Mouse (Mus musculus): Measurements from ENCODE around the gene Slc22a5.
"Not testable (repeated sequence)": the region's sequence is repeated elsewhere in the genome, so short reads cannot be mapped to it uniquely, and the experiment has no call there.

Gene Slc22a5

GRCm38 (mm10) chr11:53891505-53892451 is at the start of gene Slc22a5:
TSS of gene Slc22a5 (minus strand) at chr11:53891660.
- DNase-seq (ENCODE audit: low spot score), result peak; percentile 100

- not testable (repeated sequence) for DNase-seq (ENCODE audit: low spot score)
Measured at GRCm38 (mm10) chr11:53931944-53932318, 40.5 kb upstream of the Slc22a5 start.

GRCm38 (mm10) chr11:53931091-53931943 is 39.9 kb upstream of the Slc22a5 start:
- DNase-seq (ENCODE audit: low spot score), result peak; percentile 41

GRCm38 (mm10) chr11:53929741-53930140 is 38.3 kb upstream of the Slc22a5 start:
- DNase-seq (ENCODE audit: low spot score), result no peak

DNA sequence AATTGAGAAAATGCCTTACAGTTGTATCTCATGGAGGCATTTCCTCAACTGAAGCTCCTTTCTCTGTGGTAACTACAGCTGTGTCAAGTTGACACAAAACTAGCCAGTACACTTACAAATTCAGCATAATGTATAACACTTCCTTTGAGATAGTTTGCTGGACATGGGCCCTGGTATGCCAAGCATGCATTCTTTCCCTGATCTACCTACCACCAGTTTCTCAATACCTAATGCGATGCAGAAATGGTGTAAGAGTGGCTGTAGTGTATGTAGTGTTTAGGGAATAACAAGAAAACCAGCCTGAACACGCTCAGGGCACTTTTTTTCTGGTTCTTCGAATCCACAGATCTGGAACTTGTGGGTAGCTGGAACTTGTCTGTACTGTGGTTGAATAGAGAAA is 37.1 kb upstream of the Slc22a5 start:
- no peak for DNase-seq (ENCODE audit: low spot score)

GRCm38 (mm10) chr11:53926303-53926702 is 34.8 kb upstream of the Slc22a5 start:
- DNase-seq (ENCODE audit: low spot score), result no peak

- no peak for DNase-seq (ENCODE audit: low spot score)
Measured at GRCm38 (mm10) chr11:53918851-53919250, 27.4 kb upstream of the Slc22a5 start.

GRCm38 (mm10) chr11:53911011-53911410 is 19.6 kb upstream of the Slc22a5 start:
- no peak for DNase-seq (ENCODE audit: low spot score)

- no peak for DNase-seq (ENCODE audit: low spot score)
Measured at GRCm38 (mm10) chr11:53908686-53909085, 17.2 kb upstream of the Slc22a5 start.

GRCm38 (mm10) chr11:53904534-53904925 is 13.1 kb upstream of the Slc22a5 start:
- no peak for DNase-seq (ENCODE audit: low spot score)

DNA sequence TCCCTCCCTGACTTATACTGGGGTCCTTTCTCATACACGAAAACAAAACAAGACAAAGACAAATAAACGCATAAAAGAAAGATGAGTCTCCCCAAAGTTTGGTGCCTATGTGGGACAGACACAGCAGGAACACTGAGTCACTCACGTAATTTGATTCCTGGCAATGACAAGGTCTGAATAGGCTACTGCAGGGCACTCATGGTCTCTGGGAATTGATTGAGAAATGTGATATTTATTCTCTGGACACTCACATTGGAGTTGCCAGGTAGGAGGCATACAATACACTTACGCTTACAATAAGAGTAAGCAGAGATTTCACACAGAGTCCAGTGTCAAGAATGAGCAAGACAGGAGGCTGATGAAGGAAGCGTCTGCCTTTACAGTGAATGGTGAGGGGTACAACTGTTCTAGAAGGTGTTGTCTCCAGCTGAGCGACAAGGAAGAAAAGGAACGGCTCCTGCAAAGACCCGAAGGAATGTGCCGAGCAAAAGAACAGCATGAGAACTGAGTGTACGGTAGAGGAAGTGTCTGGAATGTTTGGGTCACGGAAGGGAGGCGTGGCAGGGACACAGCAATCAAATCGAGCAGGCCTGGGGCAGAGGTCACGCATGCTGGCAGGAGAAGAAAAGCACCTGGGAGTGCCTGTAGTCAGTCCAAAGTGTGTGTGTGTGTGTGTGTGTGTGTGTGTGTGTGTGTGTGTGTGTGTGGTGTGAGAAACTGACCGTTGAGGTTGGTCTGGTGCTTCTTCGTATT is 12.5 kb upstream of the Slc22a5 start:
- peak; percentile 64 for DNase-seq (ENCODE audit: low spot score)

DNA sequence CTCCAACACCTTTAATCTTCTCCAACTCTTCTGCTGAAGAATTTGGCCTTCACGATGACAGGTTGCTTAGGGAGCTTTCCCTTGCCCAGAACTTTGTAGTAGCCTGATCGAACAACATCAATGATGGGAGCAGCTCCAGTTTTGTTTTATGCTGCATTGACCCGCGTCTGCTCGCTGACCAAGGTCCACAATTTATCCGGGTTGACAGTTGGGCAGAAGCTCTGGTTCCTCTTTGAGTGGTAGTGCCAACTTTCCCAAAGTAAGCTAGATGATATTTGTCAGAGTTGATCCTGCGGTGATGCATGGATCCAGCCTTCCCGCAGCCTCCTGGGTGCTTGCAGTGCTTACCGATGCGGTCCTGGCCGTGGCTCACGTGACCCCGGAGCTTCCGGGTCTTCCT is 11.3 kb upstream of the Slc22a5 start:
- DNase-seq (ENCODE audit: low spot score), result no peak

DNA sequence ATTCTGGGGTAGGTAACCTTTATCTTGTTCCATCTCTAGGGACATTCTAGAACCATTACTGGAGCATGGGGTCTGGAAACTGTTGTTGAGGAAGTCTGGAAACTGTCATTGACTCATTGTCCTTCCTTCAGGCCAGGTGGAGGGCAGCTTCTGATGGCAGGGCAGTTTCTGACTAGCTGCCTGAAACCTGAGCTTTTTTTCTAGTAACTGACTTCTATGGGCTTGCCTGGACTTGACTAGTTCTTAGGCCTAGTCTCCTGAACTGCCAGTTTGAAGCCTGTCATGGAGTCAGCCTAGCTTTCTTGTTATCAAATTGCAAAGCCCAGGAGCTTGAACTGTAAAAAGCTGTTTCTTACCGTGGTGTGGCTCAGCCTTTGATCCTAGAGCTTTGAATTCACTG is 9.5 kb upstream of the Slc22a5 start:
- no peak for DNase-seq (ENCODE audit: low spot score)

DNA sequence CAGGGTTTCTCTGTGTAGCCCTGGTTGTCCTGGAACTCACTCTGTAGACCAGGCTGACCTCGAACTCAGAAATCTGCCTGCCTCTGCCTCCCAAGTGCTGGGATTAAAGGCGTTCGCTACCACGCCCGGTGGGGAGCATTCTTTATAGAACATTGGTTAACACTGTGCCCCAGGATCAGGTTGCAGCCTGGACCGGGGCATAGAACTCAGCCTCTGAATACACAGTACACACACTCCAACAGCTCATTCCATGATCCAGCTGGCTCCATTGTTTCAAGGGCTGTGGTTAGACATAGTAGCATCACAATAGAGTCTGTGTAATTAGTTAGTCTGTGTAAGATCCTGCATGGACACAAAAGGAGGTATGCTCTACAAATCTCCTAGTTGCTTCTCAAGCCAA is 8.5 kb upstream of the Slc22a5 start:
- no peak for DNase-seq (ENCODE audit: low spot score)

DNA sequence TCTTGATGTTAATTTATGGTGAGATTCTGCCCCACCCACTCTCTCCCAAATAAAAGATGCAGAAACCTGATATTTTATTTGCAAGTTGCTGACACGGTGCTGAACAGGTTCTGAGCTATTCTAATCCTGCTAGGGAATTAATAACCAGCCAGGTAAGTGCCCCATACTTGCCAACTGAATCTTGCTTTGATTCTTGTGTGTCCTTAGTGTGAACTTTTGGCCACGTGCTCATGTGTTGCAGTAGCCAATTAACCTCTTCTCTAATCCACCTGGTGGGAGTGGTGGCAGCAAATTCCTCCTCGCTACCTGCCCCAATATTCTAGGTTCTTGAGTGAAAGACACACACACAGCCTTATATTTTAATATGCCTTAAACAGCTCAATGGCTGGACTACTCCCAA is 7.5 kb upstream of the Slc22a5 start:
- DNase-seq (ENCODE audit: low spot score), result no peak

- DNase-seq (ENCODE audit: low spot score), result no peak
Measured at GRCm38 (mm10) chr11:53896935-53897334, 5.5 kb upstream of the Slc22a5 start.

DNA sequence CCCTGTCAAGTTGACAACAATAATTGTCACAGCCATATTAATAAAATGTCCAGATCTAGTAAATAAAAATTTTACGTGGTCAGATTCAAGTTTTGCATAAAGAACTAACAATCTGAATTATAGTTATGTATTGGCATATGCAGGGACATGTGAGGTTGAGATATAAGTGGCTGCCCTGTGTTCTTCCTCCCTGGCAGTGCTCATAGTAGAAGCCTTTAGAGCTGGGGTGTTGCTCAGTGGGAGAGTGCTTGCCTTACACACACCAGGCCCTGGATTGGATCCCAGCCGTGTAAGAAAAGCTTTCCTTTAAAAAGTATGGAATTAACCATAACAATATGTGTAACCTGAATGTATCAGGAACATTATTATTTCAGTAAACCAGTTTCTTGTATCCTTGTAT is 2.0 kb upstream of the Slc22a5 start:
- no peak for DNase-seq (ENCODE audit: low spot score)

GRCm38 (mm10) chr11:53892716-53893416 is 1.4 kb upstream of the Slc22a5 start:
- peak; percentile 52 for DNase-seq (ENCODE audit: low spot score)

DNA sequence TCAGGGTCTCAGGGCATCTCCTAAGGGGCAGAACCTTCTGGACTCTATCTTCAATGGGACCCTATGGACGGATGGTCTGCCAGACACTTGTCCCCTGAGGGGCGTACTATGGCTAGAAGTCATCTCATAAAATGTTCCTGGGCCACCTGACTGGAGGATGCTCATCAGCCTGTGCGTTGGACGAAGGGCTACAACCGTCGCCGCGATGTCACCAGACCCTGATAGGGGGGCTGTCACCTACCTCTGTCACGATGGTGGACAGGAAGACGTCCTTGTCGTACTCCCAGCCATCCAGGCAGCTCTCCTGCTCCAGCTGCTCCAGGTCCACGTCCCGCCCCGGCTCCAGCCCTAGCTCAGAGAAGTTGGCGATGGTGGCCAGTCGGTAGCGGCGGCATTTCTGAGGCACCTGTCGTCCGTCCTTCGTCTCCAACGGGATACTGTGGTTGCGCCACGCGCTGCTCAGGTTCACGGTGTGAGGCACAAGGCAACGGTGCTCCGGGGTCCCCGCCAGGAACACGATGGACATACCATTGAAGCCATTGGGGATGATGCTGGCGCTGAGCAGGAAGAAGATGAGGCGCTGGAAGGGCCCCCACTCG is 455 bp downstream of the Slc22a5 start:
- DNase-seq (ENCODE audit: low spot score), result no peak

DNA sequence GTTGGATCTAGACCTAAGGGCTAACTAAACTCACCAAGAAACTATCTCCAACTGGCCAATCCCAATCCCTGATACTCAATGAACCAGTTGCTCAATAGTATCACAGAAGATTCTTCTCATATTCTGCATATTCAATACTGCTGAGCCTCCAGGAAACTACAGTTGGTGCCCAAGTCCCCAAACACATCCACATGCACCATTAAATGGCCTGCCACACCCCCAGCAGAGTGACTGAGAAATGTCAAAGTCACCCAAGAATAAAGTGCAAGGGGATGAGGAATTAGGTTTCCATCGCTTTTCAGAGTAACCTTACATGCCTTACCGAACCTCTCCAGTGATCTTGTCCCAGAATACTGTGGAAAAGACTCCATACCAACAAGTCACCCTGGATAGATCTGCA is 1.2 kb downstream of the Slc22a5 start:
- DNase-seq (ENCODE audit: low spot score), result no peak

DNA sequence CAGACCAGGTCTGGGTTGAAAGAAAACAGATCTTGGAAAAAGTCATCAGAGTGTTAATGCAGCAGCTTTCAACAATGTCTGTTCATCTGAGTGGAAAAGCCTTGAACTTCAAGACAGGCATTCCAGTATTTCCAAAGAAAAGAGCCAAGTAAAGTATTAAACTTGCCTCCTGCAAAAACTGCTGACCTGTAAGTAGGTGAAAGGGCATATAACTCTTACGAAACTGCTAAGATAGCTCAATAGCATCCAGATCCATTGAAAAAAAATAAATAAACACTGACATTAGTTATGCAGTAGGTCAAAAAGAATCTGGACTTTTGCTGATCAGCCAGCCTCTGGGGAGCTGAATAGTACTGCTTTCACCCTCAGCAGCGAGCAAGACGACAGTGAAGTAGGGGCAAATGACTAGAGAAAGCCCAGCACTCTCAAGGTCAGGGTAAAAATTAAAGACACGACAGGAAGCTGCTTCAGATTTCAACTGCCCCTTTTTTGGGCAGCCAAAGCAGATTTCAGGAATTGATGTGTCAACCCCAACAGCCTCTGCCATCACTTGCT is 2.3 kb downstream of the Slc22a5 start:
- no peak for DNase-seq (ENCODE audit: low spot score)
